32 mouse cellular contexts compared by ENCODE assay signal in genomic region chr7:132585695-132586491, GRCm38 (mm10). TPM values are rescaled to one million over a fixed set of nuclear protein-coding genes. Genes with fewer than 3 reads are reported as not detected.
"Had no signal": no experiment of that assay in that cellular context is flagged by ENCODE, and none has a peak within 500 bp of the region (broad histone marks: within the 10 kb centered on the region; RNA-seq: fewer than 3 reads in every experiment).

No protein-coding gene starts in this region.

- H3K4me1 ChIP-seq: hindbrain, embryonic 13.5 days; hindbrain, embryonic 15.5 days; limb, embryonic 10.5 days; limb, embryonic 12.5 days; liver, embryonic 12.5 days had no signal

- H3K4me2 ChIP-seq: heart, embryonic 11.5 days; heart, embryonic 13.5 days; heart, embryonic 15.5 days; hindbrain, embryonic 13.5 days; hindbrain, embryonic 15.5 days; limb, embryonic 12.5 days; liver, embryonic 12.5 days had no signal

- ATAC-seq: hindbrain, postnatal 0 days; liver, embryonic 12.5 days had no signal

- H3K27me3 ChIP-seq: heart, embryonic 13.5 days; hindbrain, embryonic 15.5 days; limb, embryonic 12.5 days had no signal

- H3K36me3 ChIP-seq: heart, embryonic 13.5 days; heart, embryonic 15.5 days; hindbrain, embryonic 13.5 days; hindbrain, embryonic 15.5 days; limb, embryonic 10.5 days; limb, embryonic 12.5 days; liver, embryonic 12.5 days had no signal

- H3K4me3 ChIP-seq: heart, adult 2 months; heart, embryonic 13.5 days; heart, embryonic 15.5 days; hindbrain, embryonic 13.5 days; hindbrain, embryonic 15.5 days; layer of hippocampus, adult 2 months; left cerebral cortex, adult 2 months; limb, embryonic 10.5 days; limb, embryonic 12.5 days; liver, embryonic 12.5 days had no signal

- H3K9me3 ChIP-seq: heart, embryonic 13.5 days; heart, embryonic 15.5 days; hindbrain, embryonic 13.5 days; hindbrain, embryonic 15.5 days; limb, embryonic 10.5 days; limb, embryonic 12.5 days; liver, embryonic 12.5 days had no signal

- H3K27ac ChIP-seq: heart, adult 2 months; heart, embryonic 13.5 days; heart, embryonic 15.5 days; hindbrain, embryonic 13.5 days; hindbrain, embryonic 15.5 days; hindbrain, postnatal 0 days; layer of hippocampus, adult 2 months; left cerebral cortex, adult 2 months; limb, embryonic 10.5 days; limb, embryonic 12.5 days; liver, embryonic 12.5 days; liver, embryonic 14.5 days had no signal

- DNase-seq: gastrocnemius, postnatal 14 days; gastrocnemius, postnatal 36 days; heart, adult 11 months; heart, adult 2 months; heart, postnatal 14 days; heart, postnatal 36 days; kidney, adult 18-20 months; kidney, adult 8-10 months; kidney, postnatal 10 days; kidney, postnatal 25 days; kidney, postnatal 4 days; liver had no signal

- H3K9ac ChIP-seq: heart, embryonic 13.5 days; heart, embryonic 15.5 days; hindbrain, embryonic 13.5 days; hindbrain, embryonic 15.5 days; limb, embryonic 12.5 days; liver, embryonic 12.5 days; liver, embryonic 14.5 days had no signal

RNA-seq across cellular contexts. Expression of gene Nkx1-2, which starts 13.5 kb away (rescaled TPM):
- total RNA-seq: gastrocnemius, adult 18-20 months; gastrocnemius, adult 8-10 months; gastrocnemius, postnatal 14 days; gastrocnemius, postnatal 36 days; heart, adult 2 months; heart, postnatal 14 days; heart, postnatal 36 days; hematopoietic stem cell, adult 5-6 weeks; hindbrain, postnatal 0 days; layer of hippocampus, adult 2 months; layer of hippocampus, postnatal 10 days; left cerebral cortex, adult 2 months; left cerebral cortex, postnatal 14 days had no signal
- polyA plus RNA-seq: heart, adult 2 months; heart, embryonic 13.5 days; heart, embryonic 15.5 days; heart, postnatal 0 days; kidney, embryonic 14.5 days; kidney, embryonic 16.5 days; limb, embryonic 10.5 days; limb, embryonic 12.5 days; liver, embryonic 12.5 days had no signal
